Mouse (Mus musculus) small intestine, adult 10 weeks (tissue): ENCODE measurements around the gene Taf5. TPM values are rescaled to one million over a fixed set of nuclear protein-coding genes. Genes with fewer than 3 reads are reported as not detected.

Experiments
- polyA plus RNA-seq: library from polyadenylated mRNA; stranded (reverse); fragments of 350-450 nt; fragmentation: Illumina TruSeq; extraction: RNeasy Lipid Tissue Mini Kit (QIAGEN cat#74804); gene quantifications from one replicate; pipeline ENCODE4 v1.2.3, GENCODE M21; 2014; ENCODE audit warnings: low replicate concordance

The Taf5 gene
- polyA plus RNA-seq, result 17.9 TPM

GRCm38 (mm10) chr19:47067096-47067882 lies at the start of gene Taf5:
Gene Taf5 (plus strand): TSS chr19:47067746.

GRCm38 (mm10) chr19:47050271-47051032 lies 17.1 kb upstream of the Taf5 start, which contains the start of gene Pcgf6:
Gene Pcgf6 (minus strand): TSS chr19:47050906.

GRCm38 (mm10) chr19:47090550-47091156 lies 23.1 kb downstream of the Taf5 start, which contains the start of the genes Usmg5 and Pdcd11:
Gene Usmg5 (minus strand): TSS chr19:47090647.
Gene Pdcd11 (plus strand): TSS chr19:47090768.

Other genes starting within 250 kb of the Taf5 start
- gene Ina, start 53.0 kb upstream of the Taf5 start, polyA plus RNA-seq, result 0.71 TPM
- gene Nt5c2, start 52.6 kb upstream of the Taf5 start, polyA plus RNA-seq, result 44.0 TPM
- gene Pcgf6, start 16.8 kb upstream of the Taf5 start, polyA plus RNA-seq, result 31.1 TPM
- 4,144 TPM for gene Usmg5, start 22.9 kb downstream of the Taf5 start, polyA plus RNA-seq
- 2.6 TPM for gene Pdcd11, start 23.0 kb downstream of the Taf5 start, polyA plus RNA-seq
- gene Calhm2, start 70.5 kb downstream of the Taf5 start, polyA plus RNA-seq, result 0.59 TPM
- not detected for gene Calhm1, start 76.5 kb downstream of the Taf5 start, polyA plus RNA-seq
- gene Calhm3, start 90.0 kb downstream of the Taf5 start, polyA plus RNA-seq, result not detected
- gene Neurl1a, start 111.1 kb downstream of the Taf5 start, polyA plus RNA-seq, result not detected